Mouse (Mus musculus): ENCODE data around the gene AI467606.

Gene AI467606

DNA sequence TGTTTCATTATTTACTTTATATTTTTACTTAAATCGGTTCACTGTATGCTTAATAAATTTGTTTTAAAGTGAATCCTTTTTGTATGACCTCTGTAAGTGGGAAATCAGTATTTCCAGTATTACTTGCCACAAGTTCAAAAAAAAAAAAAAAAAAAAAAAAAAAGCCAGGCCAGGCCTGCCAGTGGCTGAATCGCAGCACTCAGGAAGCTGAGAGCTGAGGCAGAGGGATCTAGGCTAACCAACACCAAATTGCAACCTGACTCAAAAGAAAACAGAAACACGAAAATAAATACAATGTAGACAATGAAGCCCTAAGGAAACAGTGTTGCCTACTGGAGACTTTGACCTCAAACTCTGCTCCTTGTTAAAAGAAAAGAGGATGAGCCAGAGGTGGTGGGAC, 2.8 kb downstream of the AI467606 start:
- no peak for DNase-seq (ENCODE audit: low spot score)

DNA sequence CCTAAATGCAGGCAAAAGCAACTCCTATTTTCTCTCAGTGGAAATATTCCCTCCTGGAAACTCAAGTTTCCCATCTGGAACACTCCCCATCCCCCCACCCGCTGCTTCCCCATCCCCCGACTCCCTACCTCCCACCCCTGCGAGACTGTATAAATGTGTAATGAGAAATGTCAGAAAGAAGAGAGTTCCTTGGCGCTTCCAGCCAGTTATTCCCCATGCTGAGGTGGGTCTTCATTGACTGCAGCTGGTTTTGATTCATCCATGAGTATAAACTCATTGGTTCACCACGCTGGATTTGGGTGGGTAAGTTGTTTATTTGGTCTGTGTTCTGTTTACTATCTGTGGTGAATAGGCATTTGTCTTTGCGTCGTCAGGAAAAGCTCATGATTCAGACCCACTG, 5.3 kb downstream of the AI467606 start:
- no peak for DNase-seq (ENCODE audit: low spot score)

DNA sequence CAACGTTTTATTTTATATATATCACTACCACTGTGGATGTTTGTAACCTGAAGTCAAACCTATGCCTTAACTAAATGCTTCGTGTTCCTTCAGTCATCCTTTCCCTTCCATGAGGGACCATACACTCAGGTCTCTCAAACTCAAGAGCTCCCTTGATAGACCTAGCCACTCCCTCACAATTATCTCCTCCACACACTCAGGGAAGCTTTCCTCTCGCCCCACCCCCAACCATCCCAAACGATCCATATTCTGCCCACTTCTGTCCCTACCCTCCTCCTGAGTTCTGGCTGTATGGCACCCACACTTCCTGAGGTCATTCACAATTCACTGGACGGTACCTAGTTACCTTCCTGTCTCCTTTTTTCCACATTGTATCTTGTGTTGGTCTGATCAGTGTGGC, 7.4 kb downstream of the AI467606 start:
- no peak for DNase-seq (ENCODE audit: low spot score)

DNA sequence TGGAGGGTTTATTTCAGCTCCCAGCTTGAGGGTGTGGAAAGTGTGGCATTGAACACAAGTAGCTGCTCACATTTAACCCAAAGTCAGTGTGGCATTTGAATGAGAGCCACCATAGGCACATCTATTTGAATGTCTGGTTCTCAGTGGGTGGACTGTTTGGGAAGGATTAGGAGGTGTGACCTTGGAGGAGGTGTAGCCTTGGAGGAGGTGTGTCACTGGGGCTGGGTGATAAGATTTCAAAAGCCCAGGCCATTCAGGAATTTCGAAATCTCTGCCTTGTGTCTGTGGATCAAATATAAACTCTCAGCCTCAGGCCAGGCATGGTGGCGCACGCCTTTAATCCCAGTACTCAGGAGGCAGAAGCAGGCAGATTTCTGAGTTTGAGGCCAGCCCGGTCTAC, 7.8 kb downstream of the AI467606 start:
- DNase-seq (ENCODE audit: low spot score): no peak

DNA sequence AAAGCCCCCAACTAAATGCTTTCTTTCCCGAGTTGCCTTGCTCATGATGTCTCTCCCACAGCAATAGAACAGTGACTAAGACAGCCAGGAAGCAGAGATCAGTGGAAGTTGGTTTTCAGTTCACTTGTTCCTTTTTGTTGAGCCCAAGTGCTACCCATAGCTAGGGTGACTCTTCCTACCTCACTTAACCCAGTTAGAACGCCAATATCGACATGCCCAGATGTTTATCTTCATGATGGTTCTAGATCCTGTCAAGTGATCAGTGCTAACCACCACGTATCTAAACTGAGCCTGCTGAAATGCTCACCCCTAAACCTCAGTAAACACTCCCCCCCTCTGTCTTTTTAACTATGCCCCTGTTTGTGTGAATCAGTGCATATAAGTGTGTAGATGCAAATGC, 8.4 kb downstream of the AI467606 start:
- DNase-seq (ENCODE audit: low spot score): no peak

DNA sequence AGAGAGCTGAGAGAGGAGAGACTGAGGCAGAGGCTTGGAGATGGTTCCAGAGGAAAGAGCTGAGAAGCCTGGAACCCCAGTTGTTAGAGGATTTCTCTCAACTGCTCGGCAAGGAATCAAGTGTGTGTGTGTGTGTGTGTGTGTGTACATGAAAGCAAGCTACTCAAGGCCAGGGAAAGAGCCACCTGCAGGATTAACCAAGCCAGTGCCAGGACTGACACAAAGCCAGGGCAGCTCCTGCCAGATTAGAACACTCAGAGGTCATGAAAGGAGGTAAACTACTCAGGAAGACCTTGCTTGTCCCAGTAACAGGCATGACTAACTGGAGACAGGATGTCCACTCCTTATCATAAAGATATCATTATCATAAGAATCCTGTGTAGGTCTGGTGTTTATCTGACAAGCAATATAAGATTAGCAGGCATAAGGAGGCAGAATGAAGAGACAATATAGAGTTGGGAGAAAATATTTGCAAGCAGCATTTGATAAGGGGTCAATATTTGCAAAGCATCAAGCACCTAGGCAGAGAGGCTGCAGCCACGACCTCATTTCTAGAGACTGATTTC, 10.4 kb downstream of the AI467606 start:
- no peak for DNase-seq (ENCODE audit: low spot score)

DNA sequence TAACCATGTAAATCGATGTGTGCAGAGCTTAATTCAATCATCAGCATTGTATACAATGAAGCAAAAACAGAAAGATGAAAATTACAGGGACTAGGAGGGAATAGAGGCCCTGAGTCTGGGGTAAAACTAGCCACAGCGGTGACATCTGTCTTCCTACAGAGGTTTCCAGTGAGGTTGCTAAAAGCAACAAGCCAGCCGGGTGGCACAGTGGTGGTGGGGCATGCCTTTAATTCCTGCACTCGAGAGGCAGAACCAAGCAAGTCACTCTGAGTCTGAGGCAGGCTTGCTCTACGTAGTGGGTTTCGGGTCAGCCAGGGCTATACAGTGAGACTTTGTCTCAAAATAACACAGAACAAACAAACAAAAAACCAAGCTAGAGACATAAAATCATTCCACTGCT, 11.0 kb downstream of the AI467606 start:
- no peak for DNase-seq (ENCODE audit: low spot score)

DNA sequence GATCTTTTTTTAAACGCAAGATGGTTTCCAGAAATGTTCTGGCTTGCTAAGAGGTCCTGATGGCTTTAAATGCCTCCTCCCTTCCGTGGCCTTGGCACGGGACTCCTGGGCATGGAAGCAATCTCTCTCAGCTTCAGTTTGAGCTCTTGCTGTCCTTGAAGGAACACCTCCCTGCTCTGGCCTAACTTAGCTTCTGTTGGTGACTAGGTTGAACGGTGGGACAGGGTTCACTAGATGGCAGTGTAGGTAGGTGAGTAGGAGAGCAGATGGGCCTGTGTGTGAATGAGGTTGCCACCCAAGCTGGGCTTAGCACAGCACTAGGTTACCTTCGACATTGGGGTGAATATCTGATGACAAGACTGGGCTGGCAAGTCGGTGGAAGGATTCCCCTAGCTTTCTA, 12.8 kb downstream of the AI467606 start:
- no peak for DNase-seq (ENCODE audit: low spot score)

DNA sequence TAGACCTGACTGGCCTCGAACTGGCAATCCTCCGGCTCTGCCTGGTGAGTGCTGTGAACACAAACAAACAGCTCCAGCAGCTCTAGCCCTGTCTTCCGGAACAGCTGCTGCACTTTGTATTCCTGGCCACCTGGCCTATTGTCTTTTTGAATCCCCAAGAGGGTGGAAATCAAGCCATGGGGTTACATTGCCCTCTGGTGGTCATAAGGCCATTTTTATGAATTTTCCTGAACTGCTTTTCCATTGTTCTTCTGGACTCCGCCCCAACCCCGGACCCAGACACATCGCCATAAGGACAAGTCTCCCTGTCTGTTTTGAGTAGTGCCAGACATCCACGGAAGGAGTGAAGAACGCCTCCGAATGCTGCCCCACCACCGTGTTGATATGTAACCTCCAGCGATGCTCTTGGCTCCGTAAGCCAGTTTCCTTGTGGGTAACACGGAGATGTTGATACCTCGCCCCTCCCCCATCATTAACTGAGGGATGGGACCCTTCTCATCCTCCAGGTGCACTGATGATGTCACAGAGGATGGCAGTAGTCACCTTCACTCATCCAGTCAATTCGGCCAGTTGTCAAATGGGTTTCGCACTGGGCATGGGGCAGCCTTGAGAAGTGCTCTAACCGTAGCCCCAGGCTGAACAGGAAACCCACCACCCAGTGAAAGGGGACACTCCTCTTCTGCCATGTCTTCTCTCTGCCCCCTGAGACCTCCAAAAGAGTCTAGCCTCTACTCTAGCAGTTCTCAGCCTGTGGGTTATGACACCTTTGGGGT, 13.6 kb downstream of the AI467606 start:
- peak; percentile 89 for DNase-seq (ENCODE audit: low spot score)

DNA sequence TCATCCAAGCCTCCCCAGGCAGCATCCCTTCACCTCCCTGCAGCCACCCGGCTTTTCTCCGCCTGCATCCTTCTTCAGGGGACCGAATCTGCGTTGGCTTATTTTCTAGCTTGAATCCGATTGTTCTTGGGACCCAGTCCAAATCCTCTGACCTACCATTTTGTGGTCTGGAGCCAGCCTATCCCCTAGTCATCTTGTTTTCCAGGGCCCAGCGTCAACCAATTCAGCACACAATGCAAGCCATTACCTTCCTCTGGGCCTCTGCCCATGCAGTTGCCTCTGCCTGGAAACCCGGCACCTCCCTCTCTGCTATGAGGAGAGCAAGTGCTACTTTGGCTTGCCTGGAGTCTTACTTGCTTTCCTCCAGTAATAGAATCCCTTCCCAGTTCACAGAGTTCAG, 14.4 kb downstream of the AI467606 start:
- no peak for DNase-seq (ENCODE audit: low spot score)

DNA sequence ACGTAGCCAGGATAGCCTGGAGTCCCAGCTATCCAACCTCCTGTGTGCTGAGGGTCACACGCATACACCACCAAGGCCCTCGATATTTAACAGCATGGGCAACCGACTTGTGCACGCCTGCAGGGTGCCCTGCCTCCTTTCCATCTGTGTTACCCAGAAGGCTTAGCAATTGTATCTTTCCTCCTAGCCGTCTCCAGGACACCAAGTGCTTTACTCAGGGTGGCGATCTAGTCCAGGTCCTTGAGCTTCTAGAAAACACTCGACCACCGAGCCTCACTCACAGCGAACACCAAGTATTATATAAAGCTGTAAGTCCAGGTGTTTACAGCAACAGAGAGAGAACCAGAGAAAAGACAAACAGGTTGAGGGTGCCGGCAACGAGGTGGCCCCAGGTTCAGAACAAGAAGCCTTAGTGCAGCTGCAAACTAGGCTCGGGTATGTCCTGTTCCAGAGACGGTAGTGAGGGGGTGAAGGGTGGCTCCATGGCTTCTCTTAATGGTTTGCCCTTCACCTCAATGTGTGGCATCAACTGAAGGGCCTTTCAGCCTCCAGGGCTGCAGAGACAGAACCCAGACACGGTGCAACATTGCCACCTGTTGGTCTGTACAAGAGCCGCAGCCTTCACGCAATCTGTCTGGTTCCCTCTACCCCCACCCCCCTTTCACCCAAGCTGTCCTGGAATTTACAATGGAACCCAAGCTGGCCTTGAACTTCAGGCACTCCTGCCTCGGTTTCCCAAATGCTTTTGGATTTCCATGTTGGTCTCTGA, 19.3 kb downstream of the AI467606 start:
- DNase-seq (ENCODE audit: low spot score): peak; percentile 82

DNA sequence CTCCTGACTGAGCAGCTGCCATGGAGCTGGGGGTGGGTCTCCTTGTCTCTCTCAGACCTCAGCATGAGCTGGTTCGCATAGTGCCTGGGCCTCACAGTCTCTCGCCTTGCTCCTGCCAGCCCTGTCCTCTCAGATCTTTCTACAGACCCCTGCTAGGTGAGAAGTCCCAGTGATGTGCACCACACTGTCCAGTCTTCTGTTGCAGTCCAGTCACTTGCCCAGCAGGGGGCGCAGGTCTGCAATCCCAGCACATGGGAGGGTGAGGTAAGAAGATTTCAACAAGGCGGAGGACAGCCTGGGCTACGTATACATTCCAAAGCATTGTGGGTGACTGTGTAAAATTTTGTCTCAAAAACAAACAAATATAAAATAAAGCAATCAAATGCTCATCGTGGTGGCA, 20.3 kb downstream of the AI467606 start:
- peak; percentile 52 for DNase-seq (ENCODE audit: low spot score)

DNA sequence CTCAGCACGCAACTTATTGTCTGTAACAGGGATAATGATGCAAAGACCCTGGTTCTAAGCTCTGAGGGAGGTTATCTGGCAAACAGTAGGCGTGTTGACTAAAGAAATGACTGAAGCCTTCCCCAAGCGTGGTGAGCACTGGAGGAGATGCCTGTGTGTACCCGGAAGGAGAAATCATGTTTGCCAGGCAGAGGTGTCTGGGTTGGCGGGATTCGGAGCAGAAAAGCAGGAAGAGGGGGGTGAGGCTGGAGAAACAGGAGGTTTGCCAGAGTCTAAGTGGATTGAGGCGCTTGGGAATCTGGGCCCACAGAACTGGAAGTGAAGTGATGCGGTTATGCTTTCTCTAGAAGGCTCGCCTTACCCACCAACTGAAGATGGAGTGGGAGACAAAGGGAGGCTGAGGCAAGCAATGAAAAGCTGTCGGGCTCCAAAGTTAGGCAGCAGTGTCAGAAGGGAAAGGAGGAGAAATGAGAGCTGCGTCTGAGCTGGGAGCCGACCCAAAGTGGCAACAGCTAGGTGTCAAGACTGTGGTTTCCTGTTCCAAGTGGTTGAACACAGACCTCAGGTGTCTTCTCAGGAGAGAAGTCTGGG, 21.2 kb downstream of the AI467606 start:
- no peak for DNase-seq (ENCODE audit: low spot score)

DNA sequence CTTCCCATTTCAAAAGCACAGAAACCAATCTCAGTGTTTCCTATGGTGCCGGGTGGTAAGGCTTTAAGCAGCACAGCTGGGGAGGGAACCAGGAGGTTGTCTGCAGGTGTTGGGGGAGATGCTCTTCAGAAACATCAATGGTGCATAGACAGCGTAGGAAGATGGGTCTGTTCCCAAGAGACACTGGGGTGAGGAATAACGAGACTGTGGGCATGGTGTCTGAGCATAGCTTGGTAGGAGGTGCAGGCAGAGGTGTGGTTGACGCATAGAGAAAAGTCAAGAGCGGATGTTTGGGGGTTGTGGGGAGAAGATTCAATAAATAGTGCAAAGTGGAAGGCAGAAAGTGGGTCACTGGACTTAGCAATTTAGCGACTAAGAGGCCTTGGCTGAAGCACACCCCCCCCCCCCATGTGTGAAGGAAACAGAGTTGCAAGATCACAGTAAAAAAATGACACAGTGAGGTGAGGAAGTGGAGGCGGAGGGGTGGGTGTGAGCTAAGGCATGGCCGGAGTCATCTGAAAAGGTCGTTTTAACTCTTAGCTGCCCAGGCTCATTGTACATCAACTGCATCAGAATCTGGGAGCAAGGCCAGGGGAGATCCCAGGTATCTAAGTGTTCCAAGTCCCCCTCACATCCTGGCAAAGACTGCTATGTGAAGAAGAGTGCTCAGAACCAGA, 21.9 kb downstream of the AI467606 start:
- no peak for DNase-seq (ENCODE audit: low spot score)

DNA sequence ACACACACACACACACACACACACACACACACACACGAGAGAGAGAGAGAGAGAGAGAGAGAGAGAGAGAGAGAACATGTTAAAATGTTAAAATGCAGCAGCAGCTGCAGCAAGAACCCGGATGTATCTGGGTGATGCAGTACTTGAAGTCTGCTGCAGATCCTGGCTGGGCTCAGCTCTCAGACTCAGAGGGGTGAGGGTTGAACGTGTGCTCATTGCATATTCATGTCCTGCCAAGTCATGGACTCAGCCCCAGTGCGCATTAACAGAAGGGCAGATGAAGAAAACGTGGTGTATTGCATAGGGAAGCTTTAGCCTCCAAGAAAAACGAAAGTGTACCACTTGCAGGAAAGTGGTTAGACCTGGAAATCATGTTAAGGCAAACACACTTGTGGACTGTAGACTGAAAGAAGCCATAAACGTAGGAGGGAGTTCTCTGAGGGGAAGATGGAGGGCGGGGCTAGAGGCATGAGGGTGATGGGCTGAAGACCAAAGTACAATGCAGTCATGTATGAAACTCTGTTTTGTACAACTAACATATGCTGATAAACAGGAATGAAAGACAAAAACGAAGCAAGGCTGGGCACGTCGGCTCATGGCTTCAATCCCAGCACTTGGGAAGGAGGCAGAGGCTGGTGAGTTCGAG, 22.6 kb downstream of the AI467606 start:
- no peak for DNase-seq (ENCODE audit: low spot score)

DNA sequence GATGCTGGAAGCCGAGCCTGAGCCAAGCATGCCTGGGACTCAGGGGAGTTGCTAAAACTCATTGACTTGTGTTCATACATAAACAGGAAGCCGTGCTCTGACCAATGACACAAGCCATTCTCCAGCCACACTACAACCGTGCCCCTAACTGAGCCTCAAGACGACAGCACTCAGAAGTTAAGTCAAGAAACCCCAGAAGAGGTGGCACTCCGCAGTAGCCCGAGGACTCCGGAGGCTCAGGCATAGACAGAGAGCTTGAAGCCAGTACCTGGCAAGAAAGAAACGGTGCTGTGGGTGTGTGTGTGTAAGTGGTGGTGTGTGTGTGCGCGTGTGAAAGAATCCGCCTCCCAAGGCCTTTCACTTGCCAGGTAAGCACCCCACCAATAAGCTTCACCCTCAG, 23.8 kb downstream of the AI467606 start:
- no peak for DNase-seq (ENCODE audit: low spot score)

DNA sequence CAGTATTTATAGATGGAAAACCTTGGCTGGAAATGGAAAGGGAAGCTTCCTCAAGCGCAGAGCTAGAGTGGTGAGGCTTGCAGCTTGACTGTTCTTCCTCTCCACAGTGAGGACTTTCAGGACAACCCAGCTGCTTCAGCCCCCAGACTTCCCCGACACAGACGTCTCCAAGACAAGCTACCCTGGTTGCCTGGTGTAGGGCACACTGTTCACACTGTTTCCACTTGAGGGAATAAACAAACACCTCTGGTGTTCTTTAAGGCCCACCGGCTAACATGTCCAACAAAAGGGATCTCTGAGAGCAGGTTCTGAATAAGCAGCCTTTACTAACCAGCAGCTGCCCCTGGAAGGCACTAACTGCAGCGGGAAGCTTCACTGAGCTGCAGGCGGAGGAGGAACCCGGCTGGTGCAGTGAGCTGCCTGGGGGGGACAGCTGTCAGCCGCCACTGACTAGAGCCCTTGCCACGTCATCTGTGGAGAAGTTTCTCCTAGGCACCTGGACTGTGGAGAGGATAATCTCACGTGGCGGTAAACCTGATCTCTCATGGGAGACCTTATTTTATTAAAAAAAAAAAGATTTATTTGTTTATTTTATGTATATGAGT, 25.3 kb downstream of the AI467606 start:
- no peak for DNase-seq (ENCODE audit: low spot score)

DNA sequence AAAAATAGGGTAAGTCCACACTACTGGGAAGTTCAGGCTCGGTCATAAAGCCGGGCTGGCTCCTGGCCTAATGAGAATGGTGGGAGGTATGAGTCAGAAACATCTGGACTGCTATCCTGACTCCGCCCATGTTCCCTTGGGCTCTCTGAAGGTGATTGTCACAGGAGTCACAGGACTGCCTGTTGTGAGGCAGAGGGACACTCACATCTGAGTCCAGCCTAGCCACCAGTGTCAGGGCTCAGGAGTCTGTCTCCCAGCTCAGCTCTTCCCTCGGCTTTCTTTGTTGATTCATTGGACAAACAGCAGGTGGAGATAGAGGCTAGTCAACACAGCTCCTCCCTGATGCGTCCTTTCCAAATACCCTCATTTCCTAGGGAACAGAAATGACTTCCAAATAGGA, 26.8 kb downstream of the AI467606 start:
- no peak for DNase-seq (ENCODE audit: low spot score)

DNA sequence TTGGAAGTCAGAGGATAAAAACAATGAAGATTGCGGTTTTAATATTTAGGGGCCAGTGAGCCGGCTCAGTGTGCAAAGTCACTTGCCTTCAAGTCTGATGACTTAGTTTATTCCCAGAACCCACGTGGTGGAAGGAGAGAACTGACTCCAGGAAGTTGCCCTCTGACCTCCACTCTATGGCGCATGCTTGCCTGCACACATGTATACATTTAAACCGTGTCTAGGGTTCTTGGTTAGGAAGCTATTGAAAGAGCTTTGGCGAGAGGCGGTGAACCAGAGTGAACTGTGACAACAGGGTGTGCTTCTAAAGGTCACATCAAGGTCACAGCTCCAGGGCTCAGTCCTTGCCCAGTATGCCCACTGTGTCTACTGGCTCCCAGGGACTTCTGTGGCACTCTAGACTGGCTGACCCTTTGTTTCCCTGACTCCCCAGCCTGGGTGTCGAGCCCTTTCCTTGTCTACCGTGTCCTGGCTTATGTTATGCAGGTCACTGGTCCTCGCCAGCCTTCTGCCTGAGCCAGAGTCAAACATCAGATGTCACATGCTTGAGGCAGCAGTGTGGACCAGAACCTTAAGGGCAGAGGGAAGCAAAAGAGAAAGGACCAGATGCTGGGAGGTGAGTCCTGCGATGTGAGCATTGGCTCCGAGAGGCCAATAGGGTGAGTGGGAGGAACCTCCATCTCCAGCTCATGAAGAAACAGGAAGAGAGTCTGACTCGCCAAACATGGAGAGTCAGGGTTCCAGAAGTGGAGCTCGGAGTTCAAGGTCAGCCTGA, 27.7 kb downstream of the AI467606 start:
- DNase-seq (ENCODE audit: low spot score): no peak

DNA sequence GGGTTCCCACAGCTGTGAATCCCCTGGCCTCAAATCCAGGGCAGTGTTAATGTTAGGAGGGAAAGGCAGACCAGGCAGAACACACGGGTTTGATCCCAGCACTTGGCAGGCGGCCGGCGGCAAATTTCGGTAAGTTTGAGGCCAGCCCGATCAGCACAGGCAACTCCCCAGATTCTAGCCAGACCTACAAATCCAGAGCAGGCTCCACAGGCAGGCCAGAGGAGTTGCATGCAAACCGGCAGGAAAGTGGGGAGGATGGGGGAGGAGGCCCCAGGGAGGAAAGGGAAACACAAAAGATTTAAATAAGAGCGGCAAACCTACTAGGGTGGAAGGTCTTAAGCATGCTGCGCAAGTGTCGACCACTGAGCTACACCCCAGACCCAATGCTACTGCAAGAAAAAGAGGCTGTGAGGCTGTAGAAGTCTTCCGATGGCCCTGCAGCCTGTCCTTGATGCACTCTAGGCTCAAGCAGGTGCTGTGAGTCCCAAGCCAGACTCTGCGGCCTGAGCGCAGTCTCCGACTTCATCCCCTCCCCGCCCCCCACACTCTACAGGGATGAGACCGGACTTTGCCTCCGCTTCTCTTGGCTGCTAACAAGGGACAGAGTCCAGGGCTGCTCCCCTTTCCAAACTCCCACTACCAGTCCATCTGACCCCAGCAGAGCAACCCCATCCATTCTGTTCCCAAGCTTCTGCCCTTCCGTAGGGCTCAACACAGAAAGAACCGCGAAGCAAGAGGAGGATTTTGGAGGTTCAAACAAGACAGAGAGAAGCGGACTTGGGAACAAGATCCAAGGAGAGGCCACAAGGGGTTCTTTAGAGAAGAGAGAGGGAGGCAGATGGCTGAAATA, 30.1 kb downstream of the AI467606 start:
- no peak for DNase-seq (ENCODE audit: low spot score)

Data from layer of hippocampus, adult 11-12 months (tissue).